Mouse (Mus musculus) neutrophil, adult 65 days (primary cell): ENCODE measurements around the gene 5430427O19Rik. TPM values are rescaled to one million over a fixed set of nuclear protein-coding genes. Genes with fewer than 3 reads are reported as not detected.

ENCODE experiments used
- total RNA-seq: library from RNA; stranded (reverse); gene quantifications from 2 replicates; pipeline ENCODE4 v1.2.4, GENCODE M21; 2023

The 5430427O19Rik gene
- total RNA-seq, result 4.9 and 6.0 TPM in 2 replicates

GRCm38 (mm10) chrX:85869914-85870483 is at the start of gene 5430427O19Rik:
5430427O19Rik (plus strand) TSS chrX:85870354.

Other genes with a start within 250 kb of the 5430427O19Rik start
- 27.7 and 44.1 TPM in 2 replicates for gene Gk, start 93.5 kb upstream of the 5430427O19Rik start, total RNA-seq
- gene Samt3, start 173.8 kb downstream of the 5430427O19Rik start, total RNA-seq, result not detected in 2 replicates